Mouse (Mus musculus) limb, embryonic 12.5 days (tissue): Measurements from ENCODE around the gene Kcnn4. TPM values are rescaled to one million over a fixed set of nuclear protein-coding genes. Genes with fewer than 3 reads are reported as not detected.

ENCODE experiments used
- ATAC-seq: fragments of 200-750 bp; cut with Nextera tagmentation; 2 replicates; pipeline ENCODE4 v1.8.0; 2017; ENCODE audit warnings: low read depth, moderate TSS enrichment; ENCODE audit not compliant: insufficient number of reproducible peaks, insufficient read depth, low FRiP score, low TSS enrichment
- H3K27ac ChIP-seq: fragments of 300-500 bp; sonication (generic); 2 replicates; pipeline ENCODE4 v1.5.1; 2016; ENCODE audit warnings: mild to moderate bottlenecking, moderate library complexity
- H3K27me3 ChIP-seq: fragments of 300-500 bp; sonication (generic); 2 replicates; pipeline ENCODE4 v1.6.1; 2016; ENCODE audit warnings: mild to moderate bottlenecking, moderate library complexity
- H3K36me3 ChIP-seq: fragments of 300-500 bp; sonication (generic); 2 replicates; pipeline ENCODE4 v1.6.1; 2016; ENCODE audit warnings: mild to moderate bottlenecking, moderate library complexity
- H3K4me1 ChIP-seq: fragments of 300-500 bp; sonication (generic); replicated peaks from 2 replicates; pipeline ENCODE4 v1.6.1; 2016
- H3K4me2 ChIP-seq: fragments of 300-500 bp; sonication (generic); 2 replicates; pipeline ENCODE4 v1.6.1; 2016; ENCODE audit warnings: mild to moderate bottlenecking, moderate library complexity
- H3K4me3 ChIP-seq: fragments of 300-500 bp; sonication (generic); replicated peaks from 2 replicates; pipeline ENCODE4 v1.5.1; 2016; ENCODE audit warnings: mild to moderate bottlenecking
- H3K9ac ChIP-seq: fragments of 300-500 bp; sonication (generic); replicated peaks from 2 replicates; pipeline ENCODE4 v1.6.1; 2016; ENCODE audit warnings: mild to moderate bottlenecking, moderate library complexity
- H3K9me3 ChIP-seq: fragments of 300-500 bp; sonication (generic); 2 replicates; pipeline ENCODE4 v1.6.1; 2016; ENCODE audit warnings: mild to moderate bottlenecking, moderate library complexity
- WGBS: fragments of 180-500 bp; shearing (Covaris S2); methylation state at CpG from one replicate; pipeline ENCODE4 v1.1.7; 2016; 5-methylcytosine and 5-hydroxymethylcytosine counted together
- microRNA-seq: library from miRNA; unstranded; fragments of <30 nt; microRNA quantifications from one replicate; pipeline ENCODE4, GENCODE M21; 2017
- polyA plus RNA-seq: library from polyadenylated mRNA; unstranded; fragments of >200 nt; fragmentation: Nextera tagmentation; extraction: Ambion mirVana; gene quantifications from 2 replicates; pipeline ENCODE4 v1.2.1, GENCODE M21; 2016

The Kcnn4 gene
- polyA plus RNA-seq, 1 experiment from 2014 or later: 2.1 TPM

- H3K4me3 ChIP-seq: no peak overlapping the region
- 94% methylated on average over 8 of the region's 8 CpGs for WGBS
- no peaks in the 10 kb centered on the region for H3K4me1 ChIP-seq
These were observed 57.1 kb downstream of the Kcnn4 start for GRCm38 (mm10) chr7:24427168-24427567.

DNA sequence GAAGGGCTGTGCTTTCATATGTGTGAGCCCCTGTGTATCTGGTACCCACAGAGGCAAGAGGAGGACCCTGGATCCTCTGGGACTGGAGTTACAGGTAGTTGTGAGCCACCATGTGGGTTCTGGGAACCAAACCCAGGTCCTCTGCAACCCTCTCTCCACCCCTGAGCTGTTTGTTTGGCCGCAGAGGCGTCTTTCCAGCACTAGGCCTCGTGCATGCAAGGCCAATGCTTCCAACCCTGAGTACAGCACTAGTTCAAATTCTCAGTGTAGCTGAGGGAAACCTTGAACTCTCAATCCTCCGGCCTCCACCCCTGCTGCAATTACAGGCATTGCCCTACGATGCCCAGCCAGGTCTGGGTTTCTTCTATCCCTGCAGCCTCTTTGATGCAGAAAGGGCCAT lies 58.7 kb downstream of the Kcnn4 start:
- H3K27ac ChIP-seq: no peak overlapping the region
- no peak for ATAC-seq
- 81% methylated on average over 5 of the region's 5 CpGs for WGBS

More at GRCm38 (mm10) chr7:24427168-24427567, 57.1 kb downstream of the Kcnn4 start:
- H3K4me2 ChIP-seq: no peak overlapping the region
- no peak overlapping the region for H3K9ac ChIP-seq
- H3K9me3 ChIP-seq: no peaks in the 10 kb centered on the region
- peaks cover 11% of the 10 kb centered on the region for H3K27me3 ChIP-seq
- no peak overlapping the region for H3K27ac ChIP-seq
- no peak for ATAC-seq
- peaks cover 14% of the 10 kb centered on the region; the same call in 1 of the 2 replicates for H3K36me3 ChIP-seq

GRCm38 (mm10) chr7:24429413-24430112 lies 59.5 kb downstream of the Kcnn4 start:
- H3K4me1 ChIP-seq: no peaks in the 10 kb centered on the region
- H3K27me3 ChIP-seq: peaks cover 35% of the 10 kb centered on the region
- no peak overlapping the region for H3K4me3 ChIP-seq
- WGBS: 72% methylated on average over 16 of the region's 16 CpGs
- no peak overlapping the region for H3K9ac ChIP-seq
- H3K27ac ChIP-seq: no peak overlapping the region
- ATAC-seq: no peak
- H3K4me2 ChIP-seq: no peak overlapping the region
- no peaks in the 10 kb centered on the region for H3K36me3 ChIP-seq
- peaks cover 5% of the 10 kb centered on the region; the same call in 1 of the 2 replicates for H3K9me3 ChIP-seq

More for the DNA sequence above, 58.7 kb downstream of the Kcnn4 start:
- Histone ChIP-seq H3K9me3 (peaks cover 5% of the 10 kb centered on the region; the same call in 1 of the 2 replicates), H3K36me3 (no peaks in the 10 kb centered on the region), H3K27me3 (peaks cover 27% of the 10 kb centered on the region), H3K9ac (no peak overlapping the region), H3K4me1 (no peaks in the 10 kb centered on the region), H3K4me3 (no peak overlapping the region), H3K4me2 (no peak overlapping the region)

- Histone ChIP-seq H3K27me3 (peaks cover 35% of the 10 kb centered on the region), H3K9ac (no peak overlapping the region)
- no peak for ATAC-seq
These were observed 60.7 kb downstream of the Kcnn4 start for GRCm38 (mm10) chr7:24430551-24431345.

GRCm38 (mm10) chr7:24431713-24432112 lies 61.6 kb downstream of the Kcnn4 start:
- Histone ChIP-seq H3K4me1 (no peaks in the 10 kb centered on the region), H3K4me3 (no peak overlapping the region), H3K9me3 (peaks cover 5% of the 10 kb centered on the region; the same call in 1 of the 2 replicates), H3K36me3 (no peaks in the 10 kb centered on the region), H3K27me3 (peaks cover 35% of the 10 kb centered on the region), H3K27ac (no peak overlapping the region), H3K9ac (no peak overlapping the region), H3K4me2 (no peak overlapping the region)
- WGBS: 58% methylated on average over 11 of the region's 11 CpGs
- ATAC-seq: no peak

More at GRCm38 (mm10) chr7:24430551-24431345, 60.7 kb downstream of the Kcnn4 start:
- H3K4me3 ChIP-seq: no peak overlapping the region
- WGBS: 92% methylated on average over 15 of the region's 15 CpGs
- H3K9me3 ChIP-seq: peaks cover 5% of the 10 kb centered on the region; the same call in 1 of the 2 replicates
- H3K27ac ChIP-seq: no peak overlapping the region
- no peaks in the 10 kb centered on the region for H3K4me1 ChIP-seq
- H3K36me3 ChIP-seq: no peaks in the 10 kb centered on the region
- no peak overlapping the region for H3K4me2 ChIP-seq

GRCm38 (mm10) chr7:24435305-24435704 lies 65.2 kb downstream of the Kcnn4 start:
- H3K4me1 ChIP-seq: no peaks in the 10 kb centered on the region
- no peak overlapping the region for H3K4me3 ChIP-seq
- no peaks in the 10 kb centered on the region for H3K36me3 ChIP-seq
- H3K27ac ChIP-seq: no peak overlapping the region
- H3K4me2 ChIP-seq: no peak overlapping the region
- 62% methylated on average over 5 of the region's 5 CpGs for WGBS
- peaks cover 37% of the 10 kb centered on the region for H3K27me3 ChIP-seq
- no peak for ATAC-seq
- H3K9me3 ChIP-seq: peaks cover 5% of the 10 kb centered on the region; the same call in 1 of the 2 replicates
- no peak overlapping the region for H3K9ac ChIP-seq

Small RNA genes lying within 50 kb of the gene (microRNA-seq; reads per million reads assigned to microRNA genes)
- not detected for gene Gm27592

Other genes with a start within 250 kb of the Kcnn4 start
- 17.4 and 17.5 TPM in 2 replicates for gene Zfp235, start 236.1 kb upstream of the Kcnn4 start, polyA plus RNA-seq
- gene Zfp114, start 195.2 kb upstream of the Kcnn4 start, polyA plus RNA-seq: 6.0 and 6.4 TPM in 2 replicates
- gene Zfp111, start 158.8 kb upstream of the Kcnn4 start, polyA plus RNA-seq: 12.3 and 12.5 TPM in 2 replicates
- gene Zfp109, start 132.7 kb upstream of the Kcnn4 start, polyA plus RNA-seq: 7.1 and 7.5 TPM in 2 replicates
- gene Zfp108, start 115.5 kb upstream of the Kcnn4 start, polyA plus RNA-seq: 4.2 and 4.8 TPM in 2 replicates
- gene Zfp93, start 99.8 kb upstream of the Kcnn4 start, polyA plus RNA-seq: 10.0 and 12.0 TPM in 2 replicates
- 57.6 and 61.1 TPM in 2 replicates for gene Zfp61, start 69.0 kb upstream of the Kcnn4 start, polyA plus RNA-seq
- gene Zfp94, start 53.6 kb upstream of the Kcnn4 start, polyA plus RNA-seq: 15.6 and 15.9 TPM in 2 replicates
- 0.25 TPM in 1 of 2 replicates, not detected in the other for gene Tescl, start 36.3 kb upstream of the Kcnn4 start, polyA plus RNA-seq
- not detected in 2 replicates for gene Lypd5, start 21.1 kb upstream of the Kcnn4 start, polyA plus RNA-seq
- gene Smg9, start 29.4 kb downstream of the Kcnn4 start, polyA plus RNA-seq: 22.7 and 25.4 TPM in 2 replicates
- not detected in 2 replicates for gene Irgc1, start 82.0 kb downstream of the Kcnn4 start, polyA plus RNA-seq
- 1.8 and 2.6 TPM in 2 replicates for gene Plaur, start 92.2 kb downstream of the Kcnn4 start, polyA plus RNA-seq
- 6.5 and 7.0 TPM in 2 replicates for gene Cadm4, start 111.8 kb downstream of the Kcnn4 start, polyA plus RNA-seq
- gene Zfp428, start 136.7 kb downstream of the Kcnn4 start, polyA plus RNA-seq: 94.4 and 101 TPM in 2 replicates
- 0.52 and 1.1 TPM in 2 replicates for gene AC161166.1, start 142.2 kb downstream of the Kcnn4 start, polyA plus RNA-seq
- 10.8 and 11.6 TPM in 2 replicates for gene Irgq, start 160.4 kb downstream of the Kcnn4 start, polyA plus RNA-seq
- gene Pinlyp, start 175.9 kb downstream of the Kcnn4 start, polyA plus RNA-seq: not detected in 2 replicates
- gene Xrcc1, start 176.0 kb downstream of the Kcnn4 start, polyA plus RNA-seq: 131 and 134 TPM in 2 replicates
- gene Ethe1, start 217.3 kb downstream of the Kcnn4 start, polyA plus RNA-seq: 25.1 and 25.6 TPM in 2 replicates
- 3.6 and 4.0 TPM in 2 replicates for gene Zfp575, start 217.4 kb downstream of the Kcnn4 start, polyA plus RNA-seq
- gene Phldb3, start 240.5 kb downstream of the Kcnn4 start, polyA plus RNA-seq: 0.18 and 0.20 TPM in 2 replicates